Mouse (Mus musculus) limb, embryonic 14.5 days (tissue): ENCODE data around the gene Ptprn2. TPM values are rescaled to one million over a fixed set of nuclear protein-coding genes. Genes with fewer than 3 reads are reported as not detected.
A peak's percentile ranks its signal among the peaks of the same experiment; 100 is the strongest.

Experiments used
- ATAC-seq: fragments of 200-750 bp; cut with Nextera tagmentation; 2 replicates; pipeline ENCODE4 v1.8.0; 2017; ENCODE audit warnings: low read depth, moderate number of reproducible peaks, moderate TSS enrichment; ENCODE audit not compliant: low FRiP score
- DNase-seq: peaks from one replicate; pipeline ENCODE4 v3.0.0-alpha.2; 2015; ENCODE audit warnings: low spot score
- H3K27ac ChIP-seq: fragments of 300-500 bp; sonication (generic); replicated peaks from 2 replicates; pipeline ENCODE4 v1.5.1; 2014; ENCODE audit warnings: low read depth, mild to moderate bottlenecking, low read length, moderate library complexity, mixed read lengths
- H3K27me3 ChIP-seq: fragments of 300-500 bp; sonication (generic); 2 replicates; pipeline ENCODE4 v1.6.1; 2014; ENCODE audit warnings: low read length, mixed read lengths; ENCODE audit not compliant: control insufficient read depth, insufficient read depth
- H3K36me3 ChIP-seq: fragments of 300-500 bp; sonication (generic); 2 replicates; pipeline ENCODE4 v1.6.1; 2014; ENCODE audit warnings: mild to moderate bottlenecking, low read length, moderate library complexity, mixed read lengths; ENCODE audit not compliant: control insufficient read depth, insufficient read depth
- H3K4me1 ChIP-seq: fragments of 300-500 bp; sonication (generic); 2 replicates; pipeline ENCODE4 v1.6.1; 2014; ENCODE audit warnings: antibody characterized with exemption, low read length, mixed read lengths; ENCODE audit not compliant: control insufficient read depth, insufficient read depth
- H3K4me2 ChIP-seq: fragments of 300-500 bp; sonication (generic); replicated peaks from 2 replicates; pipeline ENCODE4 v1.6.1; 2014; ENCODE audit warnings: low read depth, mild to moderate bottlenecking, low read length, moderate library complexity; ENCODE audit not compliant: severe bottlenecking
- H3K4me3 ChIP-seq: fragments of 300-500 bp; sonication (generic); replicated peaks from 2 replicates; pipeline ENCODE4 v1.5.1; 2014; ENCODE audit warnings: low read length
- H3K9ac ChIP-seq: fragments of 300-500 bp; sonication (generic); 2 replicates; pipeline ENCODE4 v1.6.1; 2014; ENCODE audit warnings: mild to moderate bottlenecking, low read depth, low read length, moderate library complexity; ENCODE audit not compliant: severe bottlenecking
- H3K9me3 ChIP-seq: fragments of 300-500 bp; sonication (generic); 2 replicates; pipeline ENCODE4 v1.6.1; 2016; ENCODE audit warnings: low read length; ENCODE audit not compliant: control insufficient read depth
- POLR2A ChIP-seq: fragments of 200-500 bp; IDR thresholded peaks from 2 replicates; pipeline ENCODE4 v1.8.0; 2012; ENCODE audit warnings: inconsistent platforms, mild to moderate bottlenecking, moderate library complexity, borderline replicate concordance; ENCODE audit not compliant: insufficient read depth, insufficient read length; ENCODE audit errors: extremely low read depth
- WGBS: fragments of 180-500 bp; shearing (Covaris S2); extraction: QIAGEN DNeasy Blood & Tissue Kit; methylation state at CpG from one replicate; pipeline ENCODE4 v1.1.7; 2014; 5-methylcytosine and 5-hydroxymethylcytosine counted together
- polyA plus RNA-seq, 2 experiments: library from polyadenylated mRNA; depleted of rRNA in 1 of 2; stranded (reverse) in 1 of 2; unstranded in 1 of 2; fragments of >200 nt; fragmentation: Nextera tagmentation in 1 of 2; extraction: Ambion mirVana in 1 of 2; gene quantifications; 2 replicates each; pipeline versions ENCODE4 v1.2.1 to v1.2.3; 2012 to 2014

The Ptprn2 gene
- polyA plus RNA-seq, 2 experiments, result 0.08 to 0.65 TPM

- Histone ChIP-seq H3K36me3 (no peaks in the 10 kb centered on the region), H3K4me3 (no peak overlapping the region), H3K27me3 (no peaks in the 10 kb centered on the region), H3K9me3 (no peaks in the 10 kb centered on the region), H3K27ac (no peak overlapping the region), H3K9ac (no peak overlapping the region), H3K4me2 (no peak overlapping the region), H3K4me1 (no peaks in the 10 kb centered on the region)
- ATAC-seq (no peak), DNase-seq (peak; percentile 44)
- WGBS, result 73% methylated on average over 1 of the region's 1 CpGs
- TF ChIP-seq POLR2A, result no peak
These were observed 55.1 kb downstream of the Ptprn2 start for GRCm38 (mm10) chr12:116540608-116541007.

DNA sequence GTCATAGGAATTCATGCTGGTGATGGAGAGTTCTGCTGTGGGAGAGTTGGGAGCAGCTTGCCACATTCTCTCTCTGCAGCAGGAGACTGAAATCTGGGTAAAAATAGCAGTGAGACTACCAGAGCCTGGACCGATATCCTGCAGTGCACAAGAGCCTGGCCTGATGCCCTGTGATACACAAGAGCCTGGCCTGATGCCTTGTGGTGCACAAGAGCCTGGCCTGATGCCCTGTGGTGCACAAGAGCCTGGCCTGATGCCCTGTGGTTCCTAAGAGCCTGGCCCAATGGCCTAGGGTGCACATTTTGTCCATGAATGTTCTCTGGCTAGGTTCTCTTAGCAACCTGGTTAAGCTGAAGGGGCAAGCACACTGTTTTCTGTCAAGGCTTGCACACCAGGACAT, 64.5 kb downstream of the Ptprn2 start:
- ATAC-seq (no peak), DNase-seq (no peak)
- TF ChIP-seq POLR2A, result no peak
- Histone ChIP-seq H3K4me2 (no peak overlapping the region), H3K4me1 (no peaks in the 10 kb centered on the region), H3K36me3 (no peaks in the 10 kb centered on the region), H3K9ac (no peak overlapping the region), H3K9me3 (no peaks in the 10 kb centered on the region), H3K27ac (no peak overlapping the region), H3K4me3 (no peak overlapping the region), H3K27me3 (no peaks in the 10 kb centered on the region)
- 67% methylated on average over 1 of the region's 1 CpGs for WGBS

GRCm38 (mm10) chr12:116551516-116551915, 66.0 kb downstream of the Ptprn2 start:
- Histone ChIP-seq H3K4me3 (no peak overlapping the region), H3K9ac (no peak overlapping the region), H3K4me1 (no peaks in the 10 kb centered on the region), H3K27me3 (no peaks in the 10 kb centered on the region), H3K9me3 (no peaks in the 10 kb centered on the region), H3K27ac (no peak overlapping the region), H3K4me2 (no peak overlapping the region), H3K36me3 (no peaks in the 10 kb centered on the region)
- no peak for ATAC-seq
- no peak for DNase-seq
- TF ChIP-seq POLR2A, result no peak
- WGBS, result 71% methylated on average over 7 of the region's 7 CpGs

GRCm38 (mm10) chr12:116552306-116552705, 66.8 kb downstream of the Ptprn2 start:
- whole genome bisulfite sequencing, result 56% methylated on average over 2 of the region's 2 CpGs
- Histone ChIP-seq H3K9ac (no peak overlapping the region), H3K9me3 (no peaks in the 10 kb centered on the region), H3K4me3 (no peak overlapping the region), H3K36me3 (no peaks in the 10 kb centered on the region), H3K27me3 (no peaks in the 10 kb centered on the region), H3K4me2 (no peak overlapping the region), H3K4me1 (no peaks in the 10 kb centered on the region), H3K27ac (no peak overlapping the region)
- no peak for DNase-seq
- TF ChIP-seq POLR2A, result no peak
- ATAC-seq, result no peak

GRCm38 (mm10) chr12:116553361-116553760, 67.8 kb downstream of the Ptprn2 start:
- Histone ChIP-seq H3K9ac (no peak overlapping the region), H3K9me3 (no peaks in the 10 kb centered on the region), H3K4me1 (no peaks in the 10 kb centered on the region), H3K4me3 (no peak overlapping the region), H3K27me3 (no peaks in the 10 kb centered on the region), H3K4me2 (no peak overlapping the region), H3K27ac (no peak overlapping the region), H3K36me3 (no peaks in the 10 kb centered on the region)
- no peak for TF ChIP-seq POLR2A
- DNase-seq (no peak), ATAC-seq (no peak)

- no peaks in the 10 kb centered on the region for H3K9me3 ChIP-seq
- no peaks in the 10 kb centered on the region for H3K4me1 ChIP-seq
- no peak overlapping the region for H3K4me3 ChIP-seq
- DNase-seq (no peak), ATAC-seq (no peak)
- H3K27ac ChIP-seq, result no peak overlapping the region
- no peak overlapping the region for H3K4me2 ChIP-seq
- 79% methylated on average over 4 of the region's 4 CpGs for WGBS
- no peaks in the 10 kb centered on the region for H3K36me3 ChIP-seq
- H3K27me3 ChIP-seq, result no peaks in the 10 kb centered on the region
- TF ChIP-seq POLR2A, result no peak
- no peak overlapping the region for H3K9ac ChIP-seq
These were observed 70.4 kb downstream of the Ptprn2 start for GRCm38 (mm10) chr12:116555964-116556363.
